Mouse (Mus musculus): ENCODE results near the gene Nf2. TPM values are rescaled to one million over a fixed set of nuclear protein-coding genes. Genes with fewer than 3 reads are reported as not detected.
"Not testable (repeated sequence)": the region's sequence is repeated elsewhere in the genome, so short reads cannot be mapped to it uniquely, and the experiment has no call there.

Gene Nf2
- polyA plus RNA-seq, 1 experiment from 2014 or later: 31.9 TPM

GRCm38 (mm10) chr11:4831066-4831465 is 18.3 kb downstream of the Nf2 start:
- no peak for ATAC-seq (ENCODE audit: insufficient number of reproducible peaks, insufficient read depth, low FRiP score, low read depth)
- Histone ChIP-seq H3K27me3 (ENCODE audit: control insufficient read depth, insufficient read depth, low read length) (no peaks in the 10 kb centered on the region), H3K4me1 (ENCODE audit: control insufficient read depth, insufficient read depth, low read length) (0 out of 2 replicates have a peak, but pooled peaks cover 4% of the 10 kb centered on the region), H3K9me3 (ENCODE audit: control insufficient read depth, low read depth, low read length) (no peaks in the 10 kb centered on the region), H3K4me2 (replicated peaks; ENCODE audit: low read depth, low read length) (no peak overlapping the region), H3K36me3 (ENCODE audit: control insufficient read depth, insufficient read depth, low read length) (no peaks in the 10 kb centered on the region), H3K4me3 (ENCODE audit: low read depth, low read length) (no peak overlapping the region), H3K27ac (ENCODE audit: low read length) (no peak overlapping the region), H3K9ac (replicated peaks; ENCODE audit: low read depth, low read length) (no peak overlapping the region)

DNA sequence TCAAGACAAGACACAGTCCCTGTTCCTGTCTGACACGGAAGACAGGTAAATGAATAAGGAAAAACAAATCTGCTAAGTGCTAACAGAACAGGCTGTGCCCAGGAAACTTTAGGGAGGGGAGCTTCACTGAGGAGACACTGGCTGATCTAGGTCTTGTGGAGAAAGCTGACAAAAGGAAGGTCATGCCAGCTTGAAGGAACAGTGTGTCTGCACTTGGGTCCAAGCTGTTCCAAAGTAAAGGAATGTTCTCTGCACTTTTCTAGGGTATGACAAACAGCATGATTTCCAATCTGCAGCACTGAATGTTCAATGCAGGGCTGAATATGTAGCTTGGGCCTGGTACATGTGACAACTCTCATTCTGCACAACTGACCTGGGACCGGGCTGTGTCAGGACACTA is 21.4 kb downstream of the Nf2 start:
- Histone ChIP-seq H3K4me3 (ENCODE audit: low read depth, low read length) (no peak overlapping the region), H3K27me3 (ENCODE audit: control insufficient read depth, insufficient read depth, low read length) (no peaks in the 10 kb centered on the region), H3K4me1 (ENCODE audit: control insufficient read depth, insufficient read depth, low read length) (0 out of 2 replicates have a peak, but pooled peaks cover 4% of the 10 kb centered on the region), H3K27ac (ENCODE audit: low read length) (no peak overlapping the region), H3K36me3 (ENCODE audit: control insufficient read depth, insufficient read depth, low read length) (no peaks in the 10 kb centered on the region), H3K9ac (replicated peaks; ENCODE audit: low read depth, low read length) (no peak overlapping the region), H3K4me2 (replicated peaks; ENCODE audit: low read depth, low read length) (no peak overlapping the region), H3K9me3 (ENCODE audit: control insufficient read depth, low read depth, low read length) (no peaks in the 10 kb centered on the region)
- 43% methylated on average over 2 of the region's 2 CpGs for WGBS
- ATAC-seq (ENCODE audit: insufficient number of reproducible peaks, insufficient read depth, low FRiP score, low read depth): no peak

DNA sequence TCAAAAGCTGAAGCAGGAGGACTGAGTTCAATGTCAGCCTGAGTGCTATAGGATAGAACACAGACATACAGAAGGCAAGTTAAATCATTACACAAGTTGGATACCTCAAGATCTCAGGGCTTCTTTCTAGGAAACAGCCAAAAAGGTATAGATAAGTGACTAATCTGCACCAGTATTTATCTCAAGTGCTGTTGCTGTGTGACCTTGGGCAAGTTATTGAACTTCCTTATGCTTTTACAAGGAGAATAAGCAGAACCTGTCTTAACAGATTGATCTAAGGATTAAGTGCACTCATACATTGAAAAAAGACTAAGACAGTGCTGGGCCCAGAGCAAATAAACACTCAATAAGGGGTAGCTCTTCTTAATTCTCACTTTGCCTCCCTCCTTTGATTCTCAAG is 22.0 kb downstream of the Nf2 start:
- no peak for ATAC-seq (ENCODE audit: insufficient number of reproducible peaks, insufficient read depth, low FRiP score, low read depth)
- Histone ChIP-seq H3K4me3 (ENCODE audit: low read depth, low read length) (no peak overlapping the region), H3K27ac (ENCODE audit: low read length) (no peak overlapping the region), H3K9me3 (ENCODE audit: control insufficient read depth, low read depth, low read length) (no peaks in the 10 kb centered on the region), H3K4me2 (replicated peaks; ENCODE audit: low read depth, low read length) (no peak overlapping the region), H3K4me1 (ENCODE audit: control insufficient read depth, insufficient read depth, low read length) (0 out of 2 replicates have a peak, but pooled peaks cover 4% of the 10 kb centered on the region), H3K9ac (replicated peaks; ENCODE audit: low read depth, low read length) (no peak overlapping the region), H3K36me3 (ENCODE audit: control insufficient read depth, insufficient read depth, low read length) (no peaks in the 10 kb centered on the region), H3K27me3 (ENCODE audit: control insufficient read depth, insufficient read depth, low read length) (no peaks in the 10 kb centered on the region)

- H3K4me2 ChIP-seq (replicated peaks; ENCODE audit: low read depth, low read length): no peak overlapping the region
- no peak for ATAC-seq (ENCODE audit: insufficient number of reproducible peaks, insufficient read depth, low FRiP score, low read depth)
- WGBS: 97% methylated on average over 3 of the region's 3 CpGs
Observed at GRCm38 (mm10) chr11:4826152-4826778, 23.1 kb downstream of the Nf2 start.

GRCm38 (mm10) chr11:4823655-4824312 is 25.6 kb downstream of the Nf2 start:
- no peak overlapping the region for H3K4me3 ChIP-seq (ENCODE audit: low read depth, low read length)
- no peak for ATAC-seq (ENCODE audit: insufficient number of reproducible peaks, insufficient read depth, low FRiP score, low read depth)
- 82% methylated on average over 6 of the region's 6 CpGs for WGBS

More at GRCm38 (mm10) chr11:4826152-4826778, 23.1 kb downstream of the Nf2 start:
- Histone ChIP-seq H3K27me3 (ENCODE audit: control insufficient read depth, insufficient read depth, low read length) (no peaks in the 10 kb centered on the region), H3K9ac (replicated peaks; ENCODE audit: low read depth, low read length) (no peak overlapping the region), H3K27ac (ENCODE audit: low read length) (no peak overlapping the region), H3K4me1 (ENCODE audit: control insufficient read depth, insufficient read depth, low read length) (0 out of 2 replicates have a peak, but pooled peaks cover 4% of the 10 kb centered on the region), H3K9me3 (ENCODE audit: control insufficient read depth, low read depth, low read length) (no peaks in the 10 kb centered on the region), H3K4me3 (ENCODE audit: low read depth, low read length) (no peak overlapping the region), H3K36me3 (ENCODE audit: control insufficient read depth, insufficient read depth, low read length) (no peaks in the 10 kb centered on the region)

DNA sequence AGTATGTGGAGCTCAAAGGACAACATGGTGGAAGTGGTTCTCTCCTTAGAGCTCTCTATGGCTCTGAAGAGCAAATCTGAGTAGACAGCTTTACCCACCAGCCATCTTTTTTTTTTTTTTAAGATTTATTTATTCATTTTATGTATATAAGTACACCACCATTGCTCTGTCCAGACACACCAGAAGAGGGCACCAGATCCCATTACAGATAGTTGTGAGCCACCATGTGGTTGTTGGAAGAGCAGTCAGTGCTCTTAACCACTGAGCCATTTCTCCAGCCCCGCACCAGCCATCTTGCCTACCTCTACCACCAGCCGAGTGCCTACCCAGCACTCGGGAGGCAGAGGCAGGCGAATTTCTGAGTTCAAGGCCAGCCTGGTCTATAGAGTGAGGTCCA is 26.9 kb downstream of the Nf2 start:
- WGBS: 93% methylated on average over 4 of the region's 4 CpGs
- H3K27ac ChIP-seq (ENCODE audit: low read length); H3K9ac ChIP-seq (replicated peaks; ENCODE audit: low read depth, low read length); H3K9me3 ChIP-seq (ENCODE audit: control insufficient read depth, low read depth, low read length); H3K4me1 ChIP-seq (ENCODE audit: control insufficient read depth, insufficient read depth, low read length); H3K4me3 ChIP-seq (ENCODE audit: low read depth, low read length); H3K36me3 ChIP-seq (ENCODE audit: control insufficient read depth, insufficient read depth, low read length); ATAC-seq (ENCODE audit: insufficient number of reproducible peaks, insufficient read depth, low FRiP score, low read depth); H3K4me2 ChIP-seq (replicated peaks; ENCODE audit: low read depth, low read length); H3K27me3 ChIP-seq (ENCODE audit: control insufficient read depth, insufficient read depth, low read length): not testable (repeated sequence)

More at GRCm38 (mm10) chr11:4823655-4824312, 25.6 kb downstream of the Nf2 start:
- H3K9me3 ChIP-seq (ENCODE audit: control insufficient read depth, low read depth, low read length): no peaks in the 10 kb centered on the region
- H3K27ac ChIP-seq (ENCODE audit: low read length): no peak overlapping the region
- no peaks in the 10 kb centered on the region for H3K27me3 ChIP-seq (ENCODE audit: control insufficient read depth, insufficient read depth, low read length)
- no peak overlapping the region for H3K9ac ChIP-seq (replicated peaks; ENCODE audit: low read depth, low read length)
- H3K4me1 ChIP-seq (ENCODE audit: control insufficient read depth, insufficient read depth, low read length): no peaks in the 10 kb centered on the region
- H3K4me2 ChIP-seq (replicated peaks; ENCODE audit: low read depth, low read length): no peak overlapping the region
- H3K36me3 ChIP-seq (ENCODE audit: control insufficient read depth, insufficient read depth, low read length): no peaks in the 10 kb centered on the region

DNA sequence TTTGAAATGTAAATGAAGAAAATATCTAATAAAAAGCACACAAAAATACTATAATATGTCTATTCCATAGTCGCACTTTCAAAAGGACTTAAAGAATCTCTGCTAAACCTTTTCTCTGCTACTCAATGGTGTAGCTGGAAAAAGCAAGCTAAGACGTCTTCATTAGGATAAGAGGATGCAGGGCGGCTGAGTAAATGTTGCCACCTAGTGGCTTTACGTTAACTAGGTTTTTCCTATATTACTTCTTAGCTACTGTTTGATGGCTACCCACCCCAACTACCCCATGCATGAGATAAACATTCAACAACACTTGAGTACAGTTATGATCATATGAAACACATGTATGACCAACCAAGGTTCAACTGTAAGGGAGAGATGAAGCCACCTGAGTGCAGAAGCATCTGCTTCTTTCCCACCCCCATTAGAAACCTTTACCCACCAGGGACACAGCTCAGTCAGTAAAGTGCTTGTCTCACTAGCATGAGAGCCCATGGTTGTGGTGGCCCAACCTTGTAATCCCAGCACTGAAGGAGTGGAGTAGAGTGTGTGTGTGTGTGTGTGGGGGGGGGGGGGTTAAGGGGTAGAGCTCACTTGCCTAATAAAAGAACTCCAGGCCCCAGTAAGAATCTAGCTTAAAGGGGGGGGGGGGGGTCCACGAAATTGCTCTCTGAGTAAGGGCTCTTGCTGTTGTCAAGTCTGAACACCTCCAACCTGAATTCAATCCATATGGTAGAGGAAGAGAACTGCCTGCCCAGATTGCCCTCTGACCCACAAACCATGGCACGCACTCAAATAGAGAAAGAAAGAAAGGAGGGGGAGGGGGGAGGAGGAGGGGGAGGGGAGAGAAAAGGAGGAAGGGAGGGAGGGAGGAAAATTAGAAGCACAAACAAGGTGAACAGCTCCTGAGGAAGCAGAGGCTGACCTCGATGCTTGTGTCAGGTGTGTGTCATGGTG is 27.6 kb downstream of the Nf2 start:
- H3K9me3 ChIP-seq (ENCODE audit: control insufficient read depth, low read depth, low read length): no peaks in the 10 kb centered on the region
- no peak overlapping the region for H3K27ac ChIP-seq (ENCODE audit: low read length)
- 47% methylated on average over 7 of the region's 7 CpGs for WGBS
- no peak overlapping the region for H3K4me3 ChIP-seq (ENCODE audit: low read depth, low read length)
- no peak for ATAC-seq (ENCODE audit: insufficient number of reproducible peaks, insufficient read depth, low FRiP score, low read depth)
- no peak overlapping the region for H3K9ac ChIP-seq (replicated peaks; ENCODE audit: low read depth, low read length)
- no peaks in the 10 kb centered on the region for H3K27me3 ChIP-seq (ENCODE audit: control insufficient read depth, insufficient read depth, low read length)
- H3K36me3 ChIP-seq (ENCODE audit: control insufficient read depth, insufficient read depth, low read length): no peaks in the 10 kb centered on the region; the same call in 1 of the 2 replicates
- no peaks in the 10 kb centered on the region for H3K4me1 ChIP-seq (ENCODE audit: control insufficient read depth, insufficient read depth, low read length)
- no peak overlapping the region for H3K4me2 ChIP-seq (replicated peaks; ENCODE audit: low read depth, low read length)

Data from stomach, embryonic 14.5 days (tissue).